Mouse (Mus musculus): ENCODE data around the gene Ece2.

GRCm38 (mm10) chr16:20672965-20673705, 43.5 kb downstream of the Ece2 start:
- TF ChIP-seq CTCF (IDR thresholded peaks at IDR 0.05; ENCODE audit: insufficient read depth, low read depth, low read length) (no peak), POLR2A (IDR thresholded peaks at IDR 0.05; ENCODE audit: insufficient read depth, low read depth, low read length) (no peak)
